Comparison of ENCODE assay signal across 9 mouse cellular contexts in genomic region chr3:97823438-97823837, GRCm38 (mm10).
DNase-seq lines count a peak whose midpoint lies in the region; ATAC-seq and TF ChIP-seq lines count a peak whose summit lies in the region.
"Had no signal": no experiment of that assay in that cellular context is flagged by ENCODE, and none has a peak within 500 bp of the region (broad histone marks: within the 10 kb centered on the region; RNA-seq: fewer than 3 reads in every experiment).

No protein-coding gene starts in this region.

- H3K9ac ChIP-seq in intestine, embryonic 14.5 days (ENCODE audit: low read length): no peak overlapping the region
- no peak overlapping the region for H3K9ac ChIP-seq in intestine, embryonic 16.5 days (ENCODE audit: low read depth, low read length)
- no peak overlapping the region for H3K9ac ChIP-seq in ES-Bruce4 (ENCODE audit: low read depth, poor library complexity, severe bottlenecking)
- H3K9ac ChIP-seq in embryonic facial prominence, embryonic 15.5 days: no peak overlapping the region
- no peak overlapping the region for H3K9ac ChIP-seq in limb, embryonic 14.5 days (ENCODE audit: low read depth, low read length, severe bottlenecking)
- H3K9ac ChIP-seq: liver, embryonic 14.5 days had no signal

- peak overlapping the region; percentile 72 for H3K4me2 ChIP-seq in intestine, embryonic 14.5 days (ENCODE audit: low read length)
- no peak overlapping the region for H3K4me2 ChIP-seq in intestine, embryonic 16.5 days (ENCODE audit: low read depth, low read length)
- peak overlapping the region; percentile 91; the same call in 1 of the 2 replicates for H3K4me2 ChIP-seq in embryonic facial prominence, embryonic 15.5 days (replicated peaks)
- H3K4me2 ChIP-seq in limb, embryonic 14.5 days (replicated peaks; ENCODE audit: low read depth, low read length, severe bottlenecking): peak overlapping the region; percentile 75; the same call in 1 of the 2 replicates

- TF ChIP-seq EP300 in ES-Bruce4 (IDR thresholded peaks at IDR 0.05; ENCODE audit: insufficient read depth, low read depth, low read length): no peak

- H3K36me3 ChIP-seq in intestine, embryonic 14.5 days (ENCODE audit: control insufficient read depth, insufficient read depth, low read length): no peaks in the 10 kb centered on the region
- no peaks in the 10 kb centered on the region for H3K36me3 ChIP-seq in intestine, embryonic 16.5 days (ENCODE audit: control insufficient read depth, insufficient read depth, low read length)
- H3K36me3 ChIP-seq in ES-Bruce4 (ENCODE audit: control insufficient read depth, insufficient read depth, low read length, poor library complexity, severe bottlenecking): no peaks in the 10 kb centered on the region
- no peaks in the 10 kb centered on the region for H3K36me3 ChIP-seq in embryonic facial prominence, embryonic 15.5 days
- no peaks in the 10 kb centered on the region for H3K36me3 ChIP-seq in limb, embryonic 14.5 days (ENCODE audit: control insufficient read depth, insufficient read depth, low read length)

- H3K4me1 ChIP-seq in intestine, embryonic 14.5 days (replicated peaks; ENCODE audit: control insufficient read depth, insufficient read depth, low read length): peaks cover 5% of the 10 kb centered on the region
- peaks cover 7% of the 10 kb centered on the region for H3K4me1 ChIP-seq in intestine, embryonic 16.5 days (ENCODE audit: control insufficient read depth, insufficient read depth, low read length)
- H3K4me1 ChIP-seq in ES-Bruce4 (ENCODE audit: control insufficient read depth, insufficient read depth, low read length): peaks cover 2% of the 10 kb centered on the region
- H3K4me1 ChIP-seq in embryonic facial prominence, embryonic 15.5 days: peaks cover 14% of the 10 kb centered on the region
- H3K4me1 ChIP-seq in limb, embryonic 14.5 days (ENCODE audit: control insufficient read depth, insufficient read depth, low read length): peaks cover 8% of the 10 kb centered on the region

- 21% methylated on average over 6 of the region's 6 CpGs for WGBS in intestine, embryonic 14.5 days
- 32% methylated on average over 6 of the region's 6 CpGs for WGBS in intestine, embryonic 16.5 days
- WGBS in embryonic facial prominence, embryonic 15.5 days: 20% methylated on average over 6 of the region's 6 CpGs
- WGBS in limb, embryonic 14.5 days: 13% methylated on average over 6 of the region's 6 CpGs

- H3K9me3 ChIP-seq in intestine, embryonic 14.5 days (ENCODE audit: control insufficient read depth, low read length): no peaks in the 10 kb centered on the region
- H3K9me3 ChIP-seq in intestine, embryonic 16.5 days (ENCODE audit: control insufficient read depth, low read length): no peaks in the 10 kb centered on the region
- no peaks in the 10 kb centered on the region for H3K9me3 ChIP-seq in ES-Bruce4 (replicated peaks; ENCODE audit: control insufficient read depth, insufficient read depth, low read length, poor library complexity, severe bottlenecking)
- no peaks in the 10 kb centered on the region for H3K9me3 ChIP-seq in embryonic facial prominence, embryonic 15.5 days (replicated peaks)
- no peaks in the 10 kb centered on the region for H3K9me3 ChIP-seq in limb, embryonic 14.5 days (ENCODE audit: control insufficient read depth, low read length)

- peak overlapping the region; percentile 48; the same call in 1 of the 2 replicates for H3K4me3 ChIP-seq in intestine, embryonic 14.5 days (ENCODE audit: low read depth, low read length)
- no peak overlapping the region for H3K4me3 ChIP-seq in intestine, embryonic 16.5 days (ENCODE audit: low read length)
- H3K4me3 ChIP-seq in ES-Bruce4 (ENCODE audit: low read depth, low read length): peak overlapping the region; percentile 28; the same call in 1 of the 2 replicates
- H3K4me3 ChIP-seq in embryonic facial prominence, embryonic 15.5 days (replicated peaks): peak overlapping the region; percentile 48
- peak overlapping the region; percentile 42 for H3K4me3 ChIP-seq in limb, embryonic 14.5 days (replicated peaks; ENCODE audit: low read length)

- no peak for TF ChIP-seq CTCF in ES-Bruce4 (IDR thresholded peaks at IDR 0.05; ENCODE audit: low read depth, low read length)

- no peak overlapping the region for H3K27ac ChIP-seq in intestine, embryonic 14.5 days (ENCODE audit: low read depth)
- no peak overlapping the region for H3K27ac ChIP-seq in intestine, embryonic 16.5 days (ENCODE audit: low read length)
- H3K27ac ChIP-seq in ES-Bruce4 (ENCODE audit: insufficient read depth, low read length): no peak overlapping the region
- H3K27ac ChIP-seq in embryonic facial prominence, embryonic 15.5 days (replicated peaks): no peak overlapping the region
- no peak overlapping the region for H3K27ac ChIP-seq in limb, embryonic 14.5 days (replicated peaks; ENCODE audit: low read depth, low read length)
- H3K27ac ChIP-seq: liver, embryonic 14.5 days had no signal

- no peak for DNase-seq in intestine, embryonic 14.5 days (ENCODE audit: low spot score)
- no peak for DNase-seq in limb, embryonic 14.5 days (ENCODE audit: low spot score)
- DNase-seq in layer of hippocampus, adult 8-10 months (ENCODE audit: low spot score in 2 of 2): no peak
- no peak for DNase-seq in adrenal gland, postnatal 25 days
- DNase-seq: cerebellum, postnatal 14 days had no signal

- TF ChIP-seq POLR2A in ES-Bruce4 (IDR thresholded peaks at IDR 0.05; ENCODE audit: insufficient read depth, low read length): no peak
- no peak for TF ChIP-seq POLR2A in limb, embryonic 14.5 days (IDR thresholded peaks at IDR 0.05; ENCODE audit: borderline replicate concordance, extremely low read depth, insufficient read depth, insufficient read length)

- ATAC-seq in intestine, embryonic 14.5 days (replicated peaks; ENCODE audit: low FRiP score, low TSS enrichment, low read depth): no peak
- no peak for ATAC-seq in intestine, embryonic 16.5 days
- ATAC-seq in embryonic facial prominence, embryonic 15.5 days (ENCODE audit: insufficient number of reproducible peaks, low FRiP score, low TSS enrichment, low read depth): no peak
- ATAC-seq in limb, embryonic 14.5 days (ENCODE audit: low FRiP score, low read depth): no peak

- peaks cover 16% of the 10 kb centered on the region; the same call in 1 of the 2 replicates for H3K27me3 ChIP-seq in intestine, embryonic 14.5 days (replicated peaks; ENCODE audit: control insufficient read depth, insufficient read depth, low read length)
- no peaks in the 10 kb centered on the region for H3K27me3 ChIP-seq in intestine, embryonic 16.5 days (replicated peaks; ENCODE audit: control insufficient read depth, insufficient read depth, low read length)
- H3K27me3 ChIP-seq in ES-Bruce4 (ENCODE audit: control insufficient read depth, insufficient read depth, low read length, poor library complexity, severe bottlenecking): no peaks in the 10 kb centered on the region; the same call in 1 of the 2 replicates
- peaks cover 17% of the 10 kb centered on the region for H3K27me3 ChIP-seq in embryonic facial prominence, embryonic 15.5 days
- peaks cover 5% of the 10 kb centered on the region; the same call in 1 of the 2 replicates for H3K27me3 ChIP-seq in limb, embryonic 14.5 days (ENCODE audit: control insufficient read depth, insufficient read depth, low read length)
